Mouse (Mus musculus): ENCODE measurements around the gene Prol1. TPM values are rescaled to one million over a fixed set of nuclear protein-coding genes. Genes with fewer than 3 reads are reported as not detected.

The Prol1 gene
- not detected for polyA plus RNA-seq (2017; shearing (Covaris generic))

DNA sequence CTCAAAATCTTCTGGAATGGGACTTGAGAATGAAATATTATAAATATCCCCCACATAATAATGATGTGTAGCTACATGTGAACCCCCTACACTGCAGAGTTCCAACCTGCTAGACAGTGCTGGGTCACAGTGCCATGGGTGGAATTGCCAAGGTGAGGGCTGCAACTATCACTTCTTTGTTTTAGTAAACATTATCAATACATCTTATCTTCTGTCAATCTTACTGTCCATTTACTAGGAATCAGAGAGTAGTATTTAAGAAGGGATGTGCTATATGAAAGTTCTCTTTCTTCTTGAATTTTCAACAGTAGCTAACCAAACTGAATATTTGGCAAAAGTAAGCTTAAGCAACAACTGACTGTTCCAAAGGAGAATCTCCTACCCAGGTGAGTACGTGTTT, at the start of gene Prol1:
Prol1 (plus strand) TSS at position 301 of the 400 bp plus-strand sequence.

DNA sequence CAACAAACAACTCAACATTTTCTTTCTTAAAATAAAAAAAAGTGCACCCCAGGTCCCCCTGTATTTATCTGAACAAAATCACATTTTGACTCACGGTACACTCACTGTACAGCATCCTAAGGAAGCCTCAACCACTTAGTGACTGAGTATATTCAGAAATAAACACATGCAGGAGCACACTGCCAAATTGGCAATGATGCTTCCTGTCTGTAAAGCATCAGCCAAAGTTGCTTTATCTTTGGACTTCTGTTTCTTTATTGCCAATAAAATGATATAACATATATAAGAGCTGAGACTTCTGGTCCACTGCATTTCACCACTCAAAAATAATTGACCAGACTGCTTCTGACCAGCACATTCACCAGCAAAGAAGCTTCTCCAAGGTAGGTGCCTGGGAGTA, 48.5 kb upstream of the Prol1 start, which contains the start of gene Gm7714:
Gm7714 (plus strand) TSS at position 301 of the 400 bp plus-strand sequence.

DNA sequence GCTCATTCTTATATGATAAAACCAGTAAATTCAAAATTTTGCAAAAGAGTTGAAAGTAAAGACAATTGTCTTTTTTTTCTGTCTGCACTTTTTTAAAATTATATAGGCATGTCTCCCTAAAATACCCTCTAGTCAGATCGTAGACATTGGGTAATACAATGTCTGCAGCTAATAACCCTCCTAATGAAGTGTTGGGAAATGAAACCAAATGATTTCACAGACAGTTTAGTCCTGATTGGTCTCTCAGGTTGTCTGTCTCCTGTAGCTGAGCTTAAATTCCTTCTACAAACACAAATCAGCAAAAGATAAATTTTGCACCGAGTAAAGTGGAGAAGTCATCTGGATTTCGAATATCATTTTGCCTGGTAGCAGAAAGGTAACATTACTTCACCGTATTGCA, 58.7 kb downstream of the Prol1 start, which contains the start of gene Amtn:
Amtn (plus strand) TSS at position 301 of the 400 bp plus-strand sequence.

Other genes with a start within 250 kb of the Prol1 start
- gene Smr2, start 230.8 kb upstream of the Prol1 start, polyA plus RNA-seq (2017; shearing (Covaris generic)): not detected
- gene Gm11116, start 205.8 kb upstream of the Prol1 start, polyA plus RNA-seq (2017; shearing (Covaris generic)): not detected
- not detected for gene Gm11115, start 163.2 kb upstream of the Prol1 start, polyA plus RNA-seq (2017; shearing (Covaris generic))
- not detected for gene Gm7714, start 48.4 kb upstream of the Prol1 start, polyA plus RNA-seq (2017; shearing (Covaris generic))
- gene Amtn, start 58.8 kb downstream of the Prol1 start, polyA plus RNA-seq (2017; shearing (Covaris generic)): not detected
- gene Ambn, start 138.7 kb downstream of the Prol1 start, polyA plus RNA-seq (2017; shearing (Covaris generic)): not detected
- gene Enam, start 170.7 kb downstream of the Prol1 start, polyA plus RNA-seq (2017; shearing (Covaris generic)): not detected
- 11.6 TPM for gene Jchain, start 210.6 kb downstream of the Prol1 start, polyA plus RNA-seq (2017; shearing (Covaris generic))
- 120 TPM for gene Utp3, start 237.2 kb downstream of the Prol1 start, polyA plus RNA-seq (2017; shearing (Covaris generic))
- 1.2 TPM for gene Rufy3, start 247.7 kb downstream of the Prol1 start, polyA plus RNA-seq (2017; shearing (Covaris generic))